Mouse (Mus musculus) stomach, embryonic 14.5 days (tissue): Measurements from ENCODE around the gene B3galnt1. TPM values are rescaled to one million over a fixed set of nuclear protein-coding genes. Genes with fewer than 3 reads are reported as not detected.

Experiments used
- ATAC-seq: fragments of 200-750 bp; cut with Nextera tagmentation; 2 replicates; pipeline ENCODE4 v1.8.0; 2017; ENCODE audit warnings: low read depth, moderate TSS enrichment; ENCODE audit not compliant: insufficient number of reproducible peaks, insufficient read depth, low FRiP score
- H3K27ac ChIP-seq: fragments of 300-500 bp; sonication (generic); 2 replicates; pipeline ENCODE4 v1.5.1; 2014; ENCODE audit warnings: mild to moderate bottlenecking, low read length, moderate library complexity, mixed read lengths
- H3K27me3 ChIP-seq: fragments of 300-500 bp; sonication (generic); 2 replicates; pipeline ENCODE4 v1.6.1; 2014; ENCODE audit warnings: low read length, control low read depth, mixed read lengths; ENCODE audit not compliant: control insufficient read depth, insufficient read depth
- H3K36me3 ChIP-seq: fragments of 300-500 bp; sonication (generic); 2 replicates; pipeline ENCODE4 v1.6.1; 2014; ENCODE audit warnings: mild to moderate bottlenecking, control low read depth, low read length, moderate library complexity, mixed read lengths; ENCODE audit not compliant: control insufficient read depth, insufficient read depth
- H3K4me1 ChIP-seq: fragments of 300-500 bp; sonication (generic); 2 replicates; pipeline ENCODE4 v1.6.1; 2014; ENCODE audit warnings: low read length, control low read depth, mixed read lengths; ENCODE audit not compliant: control insufficient read depth, insufficient read depth
- H3K4me2 ChIP-seq: fragments of 300-500 bp; sonication (generic); replicated peaks from 2 replicates; pipeline ENCODE4 v1.6.1; 2014; ENCODE audit warnings: low read depth, low read length, control low read depth
- H3K4me3 ChIP-seq: fragments of 300-500 bp; sonication (generic); 2 replicates; pipeline ENCODE4 v1.5.1; 2014; ENCODE audit warnings: low read depth, low read length, control low read depth
- H3K9ac ChIP-seq: fragments of 300-500 bp; sonication (generic); replicated peaks from 2 replicates; pipeline ENCODE4 v1.6.1; 2014; ENCODE audit warnings: low read depth, mild to moderate bottlenecking, control low read depth, low read length, moderate library complexity, mixed read lengths
- H3K9me3 ChIP-seq: fragments of 300-500 bp; sonication (generic); 2 replicates; pipeline ENCODE4 v1.6.1; 2016; ENCODE audit warnings: low read depth, low read length, control low read depth; ENCODE audit not compliant: control insufficient read depth
- WGBS: fragments of 180-500 bp; shearing (Covaris S2); extraction: QIAGEN DNeasy Blood & Tissue Kit; methylation state at CpG from one replicate; pipeline ENCODE4 v1.1.7; 2014; 5-methylcytosine and 5-hydroxymethylcytosine counted together
- polyA plus RNA-seq: library from polyadenylated mRNA; unstranded; fragments of >200 nt; fragmentation: Nextera tagmentation; extraction: Ambion mirVana; gene quantifications from 2 replicates; pipeline ENCODE4 v1.2.1, GENCODE M21; 2014

B3galnt1 gene
- 42.7 and 43.1 TPM in 2 replicates for polyA plus RNA-seq

DNA sequence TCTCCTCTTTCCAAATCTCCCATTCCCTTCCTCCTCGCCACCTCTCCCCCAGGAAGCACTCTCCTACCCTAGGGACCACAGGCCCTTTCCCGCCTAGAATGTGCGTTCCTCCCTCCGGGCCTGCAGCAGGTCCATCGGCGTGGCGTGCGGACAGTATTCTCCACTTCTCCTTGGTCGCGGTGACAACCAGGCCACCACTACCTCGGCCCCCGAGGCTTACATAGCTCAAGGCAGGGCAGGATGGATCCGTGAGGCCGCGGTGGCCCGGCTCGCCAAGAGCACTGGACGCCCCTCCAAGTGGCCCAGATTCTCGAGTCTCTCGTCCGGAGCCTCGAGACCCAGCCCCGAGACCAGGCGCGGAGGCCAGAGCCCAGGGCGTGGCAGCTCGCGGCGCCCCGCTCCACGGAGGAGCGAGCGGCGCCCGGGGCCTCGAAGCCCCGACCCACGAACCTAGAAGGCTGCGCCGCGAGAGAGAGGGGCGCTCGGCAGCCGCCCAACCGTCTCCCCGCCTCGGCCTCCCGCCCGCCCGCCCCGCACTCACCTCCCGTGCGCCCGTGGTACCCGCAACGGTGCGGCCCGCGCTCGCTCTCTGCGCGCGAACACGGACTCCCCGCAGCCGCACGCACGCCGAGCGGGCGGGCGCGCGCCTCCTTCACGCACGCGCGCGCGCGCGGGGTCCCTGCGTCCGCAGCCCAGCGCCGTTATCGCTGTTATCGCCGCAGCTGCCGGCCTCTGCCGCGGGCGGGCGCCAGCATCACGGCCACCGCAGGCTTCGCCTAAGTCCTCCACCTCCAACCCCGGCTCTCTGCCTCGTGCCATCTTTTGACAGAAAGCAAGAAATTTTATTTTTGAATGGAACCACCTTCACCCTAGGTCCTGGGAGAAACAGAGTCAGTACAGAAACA lies at the start of gene B3galnt1:
B3galnt1 (minus strand) TSS at position 700 of the 905 bp plus-strand sequence.
- Histone ChIP-seq H3K4me1 (no peaks in the 10 kb centered on the region; the same call in 1 of the 2 replicates), H3K9ac (peak within 1 kb of the TSS; percentile 81), H3K36me3 (no peaks in the 10 kb centered on the region), H3K27me3 (no peaks in the 10 kb centered on the region), H3K4me3 (peak within 1 kb of the TSS; percentile 73), H3K4me2 (peak within 1 kb of the TSS; percentile 79), H3K9me3 (no peaks in the 10 kb centered on the region), H3K27ac (peak within 1 kb of the TSS; percentile 44)
- peak; percentile 84 for ATAC-seq
- 1% methylated on average over 67 of the region's 99 CpGs for WGBS

DNA sequence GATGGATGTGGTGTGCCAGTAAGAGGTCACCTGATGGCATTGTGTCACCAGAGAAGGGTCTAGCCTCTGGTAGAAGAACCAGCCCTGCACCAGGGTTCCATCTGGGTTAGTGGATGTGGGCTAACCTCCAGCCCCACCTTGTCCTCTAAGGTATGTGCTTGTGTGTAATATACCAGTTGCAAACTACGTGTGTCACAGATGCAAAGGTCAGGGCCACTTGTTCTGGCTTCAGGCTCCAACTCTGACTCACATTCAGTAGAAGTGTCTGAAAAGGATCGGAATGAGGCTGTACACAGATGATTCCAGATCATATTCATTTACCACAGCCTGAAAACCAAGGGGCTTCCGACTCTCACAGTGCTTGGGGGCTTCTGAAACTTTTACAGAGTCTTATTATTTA lies 35.8 kb upstream of the B3galnt1 start:
- H3K4me1 ChIP-seq = no peaks in the 10 kb centered on the region
- no peak overlapping the region for H3K4me3 ChIP-seq
- no peak for ATAC-seq
- 87% methylated on average over 3 of the region's 3 CpGs for WGBS
- no peak overlapping the region for H3K9ac ChIP-seq
- H3K9me3 ChIP-seq = no peaks in the 10 kb centered on the region
- no peaks in the 10 kb centered on the region for H3K36me3 ChIP-seq
- no peak overlapping the region for H3K4me2 ChIP-seq
- H3K27me3 ChIP-seq = no peaks in the 10 kb centered on the region
- no peak overlapping the region for H3K27ac ChIP-seq

DNA sequence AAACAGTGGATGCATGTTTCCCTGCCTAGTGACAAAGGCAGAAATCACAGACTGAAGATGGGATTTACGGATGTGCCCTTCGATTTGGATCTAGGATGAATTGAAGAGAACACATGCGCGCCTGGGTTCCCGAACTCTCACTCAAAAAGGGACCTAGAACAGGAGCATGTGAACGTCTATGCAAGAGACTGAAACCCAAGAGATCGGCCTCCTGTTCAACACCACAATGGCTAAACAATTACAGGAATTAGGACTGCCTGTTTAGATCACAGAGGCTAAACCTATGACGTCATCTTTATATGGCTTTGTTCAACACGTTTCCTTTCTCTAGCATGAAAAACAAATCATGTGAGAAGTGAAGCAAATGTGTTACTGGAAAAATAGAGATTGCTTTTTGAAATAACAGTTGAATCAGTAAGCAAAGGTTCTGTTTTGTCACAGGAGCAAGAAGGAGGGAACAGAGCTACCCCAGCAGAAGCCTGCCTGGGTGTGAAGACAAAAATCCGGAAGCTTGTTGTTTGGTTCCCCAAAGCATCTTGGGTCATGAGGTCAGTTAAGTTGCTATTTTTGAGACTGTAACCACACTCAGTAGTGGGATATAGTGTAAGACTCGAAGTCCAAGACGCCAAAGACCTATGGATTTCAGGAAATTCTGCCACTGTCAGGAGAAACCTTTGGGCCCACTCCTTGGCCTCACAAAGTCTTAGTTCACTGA lies 35.1 kb upstream of the B3galnt1 start:
- Histone ChIP-seq H3K9ac (no peak overlapping the region), H3K4me1 (no peaks in the 10 kb centered on the region), H3K4me3 (no peak overlapping the region), H3K4me2 (no peak overlapping the region), H3K36me3 (no peaks in the 10 kb centered on the region), H3K9me3 (no peaks in the 10 kb centered on the region), H3K27ac (no peak overlapping the region), H3K27me3 (no peaks in the 10 kb centered on the region)
- WGBS = 80% methylated on average over 12 of the region's 12 CpGs
- ATAC-seq = no peak

GRCm38 (mm10) chr3:69626963-69627590 lies 28.3 kb upstream of the B3galnt1 start:
- Histone ChIP-seq H3K27me3 (no peaks in the 10 kb centered on the region), H3K9me3 (no peaks in the 10 kb centered on the region), H3K36me3 (no peaks in the 10 kb centered on the region), H3K4me1 (no peaks in the 10 kb centered on the region), H3K9ac (no peak overlapping the region), H3K4me2 (no peak overlapping the region), H3K27ac (no peak overlapping the region), H3K4me3 (no peak overlapping the region)
- no peak for ATAC-seq
- 71% methylated on average over 11 of the region's 11 CpGs for WGBS

DNA sequence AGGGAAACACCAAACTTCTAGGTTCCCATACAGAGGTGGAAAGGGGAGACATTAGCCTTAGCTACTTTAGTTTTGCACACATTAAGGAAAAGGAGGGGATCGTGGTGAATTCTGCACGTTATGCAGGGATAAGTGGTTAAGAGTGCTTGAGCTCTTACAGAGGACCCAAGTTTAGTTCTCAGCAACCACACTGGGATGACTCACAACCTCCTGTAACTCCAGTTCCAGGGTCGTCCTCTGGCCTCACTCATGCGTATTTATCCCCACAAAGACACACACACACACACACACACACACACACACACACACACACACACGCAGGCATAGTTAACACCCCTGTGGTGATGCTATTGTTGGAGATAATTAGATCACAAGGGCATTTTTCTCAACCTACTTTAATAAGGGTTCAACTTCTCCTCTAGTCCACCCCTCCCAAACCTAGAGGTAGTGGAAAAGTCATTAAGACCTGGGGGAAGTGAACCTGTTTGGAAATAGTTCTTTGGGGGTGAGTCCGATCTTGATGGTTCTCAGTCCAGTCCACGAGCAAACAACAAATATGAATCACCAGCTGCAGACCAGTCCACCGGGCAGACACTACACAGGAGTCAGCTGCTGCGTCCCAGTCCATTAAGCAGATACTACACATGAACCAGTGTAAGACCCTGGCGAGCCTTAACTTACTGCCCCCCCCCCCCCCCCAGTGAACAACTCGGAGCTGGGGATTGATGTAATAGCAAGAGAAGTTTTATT lies 27.6 kb upstream of the B3galnt1 start:
- no peak overlapping the region for H3K4me2 ChIP-seq
- H3K9ac ChIP-seq = no peak overlapping the region
- H3K36me3 ChIP-seq = no peaks in the 10 kb centered on the region
- 78% methylated on average over 11 of the region's 11 CpGs for WGBS
- ATAC-seq = no peak
- H3K9me3 ChIP-seq = no peaks in the 10 kb centered on the region
- no peak overlapping the region for H3K4me3 ChIP-seq
- no peaks in the 10 kb centered on the region for H3K27me3 ChIP-seq
- H3K4me1 ChIP-seq = no peaks in the 10 kb centered on the region
- no peak overlapping the region for H3K27ac ChIP-seq

DNA sequence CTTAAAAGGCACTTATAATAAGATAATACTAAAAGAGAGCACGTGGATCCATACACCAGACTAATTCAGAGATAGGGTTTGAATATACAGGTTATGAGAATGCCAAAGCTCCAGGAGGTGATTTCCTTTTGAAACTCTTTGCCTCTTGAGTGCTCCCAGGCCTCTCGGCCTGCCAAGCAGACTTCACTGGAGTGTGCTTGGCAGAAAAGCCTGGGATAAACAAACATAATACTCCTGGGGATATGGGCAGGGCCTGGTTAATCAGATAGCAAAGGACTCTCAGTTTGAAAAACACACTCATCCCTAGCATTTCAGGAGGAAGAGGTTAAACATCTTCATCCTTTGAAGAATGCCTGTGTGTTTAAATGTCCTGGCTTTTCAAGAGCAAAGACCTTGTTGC lies 25.4 kb upstream of the B3galnt1 start:
- Histone ChIP-seq H3K27ac (no peak overlapping the region), H3K27me3 (no peaks in the 10 kb centered on the region), H3K4me2 (no peak overlapping the region), H3K36me3 (no peaks in the 10 kb centered on the region), H3K4me1 (no peaks in the 10 kb centered on the region), H3K9me3 (no peaks in the 10 kb centered on the region), H3K9ac (no peak overlapping the region), H3K4me3 (no peak overlapping the region)
- no peak for ATAC-seq
- WGBS = 76% methylated on average over 2 of the region's 2 CpGs

GRCm38 (mm10) chr3:69607909-69608308 lies 9.1 kb upstream of the B3galnt1 start:
- H3K27me3 ChIP-seq = no peaks in the 10 kb centered on the region
- H3K4me3 ChIP-seq = no peak overlapping the region
- H3K4me1 ChIP-seq = no peaks in the 10 kb centered on the region
- H3K4me2 ChIP-seq = no peak overlapping the region
- no peak for ATAC-seq
- no peak overlapping the region for H3K27ac ChIP-seq
- H3K36me3 ChIP-seq = no peaks in the 10 kb centered on the region
- H3K9me3 ChIP-seq = peaks cover 2% of the 10 kb centered on the region; the same call in 1 of the 2 replicates
- no peak overlapping the region for H3K9ac ChIP-seq
- 87% methylated on average over 5 of the region's 5 CpGs for WGBS

DNA sequence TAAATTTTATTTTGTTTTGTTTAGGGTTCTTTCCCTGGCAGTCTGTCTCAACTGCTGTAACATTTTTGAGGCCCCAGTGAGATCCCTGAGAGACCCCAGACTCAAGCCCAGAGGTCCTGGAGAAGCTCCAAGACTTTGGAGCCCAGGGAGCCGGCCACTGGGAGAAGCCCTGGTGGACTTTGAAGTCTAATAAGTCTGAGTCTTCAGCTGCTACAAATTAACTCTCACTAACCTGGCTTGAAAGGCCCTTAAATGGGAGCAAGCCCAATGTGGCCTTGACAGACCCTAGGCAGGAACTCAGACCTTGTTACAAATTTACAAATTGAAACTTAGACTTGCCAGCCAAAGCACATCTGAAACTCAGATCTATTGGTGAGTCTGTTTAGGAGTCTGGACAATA lies 8.7 kb upstream of the B3galnt1 start:
- H3K4me2 ChIP-seq = no peak overlapping the region

More for the DNA sequence above, 8.7 kb upstream of the B3galnt1 start:
- no peak for ATAC-seq
- Histone ChIP-seq H3K27ac (no peak overlapping the region), H3K36me3 (no peaks in the 10 kb centered on the region), H3K27me3 (no peaks in the 10 kb centered on the region), H3K4me1 (no peaks in the 10 kb centered on the region), H3K9ac (no peak overlapping the region), H3K9me3 (no peaks in the 10 kb centered on the region; the same call in 1 of the 2 replicates), H3K4me3 (no peak overlapping the region)
- 47% methylated on average over 1 of the region's 1 CpGs for WGBS
